Mouse (Mus musculus): ENCODE measurements around the gene F830045P16Rik.
"Not testable (repeated sequence)": the region's sequence is repeated elsewhere in the genome, so short reads cannot be mapped to it uniquely, and the experiment has no call there.

The F830045P16Rik gene

DNA sequence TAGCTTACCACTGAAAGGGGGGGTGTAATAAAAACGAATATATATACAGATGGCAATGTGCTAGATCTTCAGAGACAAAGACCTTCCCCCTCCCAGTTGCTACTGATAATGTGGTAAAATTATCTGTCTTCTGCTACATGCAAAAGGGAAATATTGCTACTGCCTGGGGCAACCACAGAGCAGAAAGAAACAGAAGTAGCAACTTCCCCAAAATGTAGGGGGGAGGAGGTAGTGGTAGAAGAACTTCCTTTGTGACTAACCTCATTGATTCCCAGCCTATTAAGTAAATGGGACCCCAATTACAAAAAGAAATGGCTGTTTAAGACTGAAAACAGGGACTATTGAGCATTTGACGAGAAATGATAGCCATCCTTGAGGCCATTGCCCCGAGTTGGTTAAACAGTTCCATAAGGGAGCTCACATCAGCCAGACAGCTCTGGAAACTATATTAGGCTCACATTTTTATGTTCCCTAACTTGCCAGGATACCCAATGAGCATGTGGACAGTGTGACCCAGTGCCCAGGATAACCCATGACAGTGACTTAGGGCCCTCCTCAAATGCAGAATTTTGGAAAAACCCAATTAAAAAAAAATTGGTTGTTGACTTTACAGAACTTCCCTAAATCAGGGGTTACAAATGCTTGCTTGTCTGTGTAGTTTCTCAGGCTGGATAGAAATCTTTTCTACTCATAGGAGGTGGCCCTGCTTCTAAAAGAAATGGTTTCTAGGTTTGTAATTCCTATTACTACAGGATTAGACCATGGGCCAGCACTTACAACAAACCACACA, 46.7 kb downstream of the F830045P16Rik start:
- DNase-seq (ENCODE audit: low spot score in 2 of 2): no peak

GRCm38 (mm10) chr2:129483150-129483549, 53.3 kb downstream of the F830045P16Rik start:
- DNase-seq (ENCODE audit: low spot score in 2 of 2): no peak

GRCm38 (mm10) chr2:129471905-129472304, 64.5 kb downstream of the F830045P16Rik start:
- DNase-seq (ENCODE audit: low spot score in 2 of 2): peak; percentile 11 to 64

- DNase-seq (ENCODE audit: low spot score in 2 of 2): no peak
Observed at GRCm38 (mm10) chr2:129470839-129471238, 65.6 kb downstream of the F830045P16Rik start.

GRCm38 (mm10) chr2:129438772-129439171, 97.6 kb downstream of the F830045P16Rik start:
- DNase-seq (ENCODE audit: low spot score in 2 of 2): not testable (repeated sequence)

GRCm38 (mm10) chr2:129435154-129435553, 101.2 kb downstream of the F830045P16Rik start:
- no peak for DNase-seq (ENCODE audit: low spot score in 2 of 2)

DNA sequence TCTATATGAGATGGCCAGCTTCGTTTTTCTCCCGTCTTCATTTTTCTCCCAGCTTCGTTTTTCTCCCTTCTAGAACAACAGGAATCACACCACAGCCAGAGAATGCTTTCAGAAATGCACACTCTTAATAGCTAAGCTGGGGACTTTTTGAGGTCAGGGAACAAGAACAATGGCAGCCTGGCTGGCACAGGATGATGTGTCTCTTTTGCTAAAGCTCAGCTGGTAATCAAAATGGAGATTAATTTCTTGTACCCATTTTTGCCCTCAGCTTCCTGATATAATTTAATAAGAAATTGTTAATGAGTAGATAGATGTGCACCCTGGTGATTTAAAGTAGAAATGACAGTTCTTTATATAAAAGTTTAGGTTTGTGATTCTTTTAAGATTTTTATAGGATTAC, 112.7 kb downstream of the F830045P16Rik start:
- DNase-seq (ENCODE audit: low spot score in 2 of 2): no peak

DNA sequence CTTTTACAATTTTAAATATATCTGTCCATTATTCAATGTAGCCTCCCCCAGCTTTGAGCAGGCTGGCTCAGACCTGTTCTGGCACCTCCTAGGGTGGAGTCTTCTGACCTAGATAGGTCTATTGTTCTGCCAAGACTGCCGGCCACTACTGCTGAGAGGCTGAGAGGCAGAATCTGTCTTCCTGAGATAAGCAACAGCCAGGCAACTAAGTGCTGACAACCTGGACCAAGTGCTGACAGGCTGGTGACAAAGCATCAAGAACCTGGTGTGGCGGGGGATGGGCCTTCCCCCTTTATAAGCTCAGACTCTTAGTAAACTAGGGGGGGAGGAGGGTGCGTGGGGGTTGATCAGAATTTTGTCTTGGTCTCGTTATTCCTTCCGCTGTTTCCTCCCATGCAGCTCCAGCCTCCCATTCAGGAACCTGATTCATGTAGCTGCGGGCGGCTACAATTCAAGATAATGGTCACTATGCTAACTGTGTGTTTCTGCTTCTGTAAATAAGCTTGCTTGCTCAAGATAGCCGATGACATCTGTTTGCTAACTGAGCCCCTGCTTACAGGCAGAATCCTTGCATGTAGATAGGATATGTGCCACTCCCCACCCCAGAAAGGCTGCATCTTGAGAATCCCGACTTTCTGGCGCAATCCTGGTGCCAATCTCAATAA, 115.4 kb downstream of the F830045P16Rik start:
- no peak for DNase-seq (ENCODE audit: low spot score in 2 of 2)

DNA sequence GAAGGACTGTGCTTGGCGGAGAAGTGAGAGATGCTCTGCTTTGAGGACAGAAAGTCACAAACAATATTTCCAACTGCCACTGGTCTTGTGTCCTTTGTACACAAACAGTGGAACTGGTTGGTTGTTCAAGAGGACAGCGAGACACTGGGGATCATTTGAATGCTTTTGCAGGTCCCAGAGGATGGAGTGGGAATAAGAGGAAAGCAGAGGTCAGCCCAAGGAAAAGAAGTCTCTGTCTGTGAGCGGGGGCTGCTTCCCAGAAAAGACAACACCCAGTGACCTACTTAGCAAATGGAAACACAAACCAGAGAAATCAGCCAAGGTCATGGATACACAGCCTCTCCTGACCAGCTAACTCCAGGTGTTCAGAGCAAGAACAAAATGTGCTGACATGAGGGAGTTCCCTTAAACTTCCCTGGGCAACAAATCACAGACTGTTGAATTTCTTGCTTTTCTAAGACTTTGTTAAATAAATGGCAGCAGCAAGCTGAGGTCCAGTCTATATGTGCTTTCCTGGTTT, 117.0 kb downstream of the F830045P16Rik start:
- DNase-seq (ENCODE audit: low spot score in 2 of 2): no peak

GRCm38 (mm10) chr2:129414593-129414992, 121.8 kb downstream of the F830045P16Rik start:
- DNase-seq (ENCODE audit: low spot score in 2 of 2): no peak

DNA sequence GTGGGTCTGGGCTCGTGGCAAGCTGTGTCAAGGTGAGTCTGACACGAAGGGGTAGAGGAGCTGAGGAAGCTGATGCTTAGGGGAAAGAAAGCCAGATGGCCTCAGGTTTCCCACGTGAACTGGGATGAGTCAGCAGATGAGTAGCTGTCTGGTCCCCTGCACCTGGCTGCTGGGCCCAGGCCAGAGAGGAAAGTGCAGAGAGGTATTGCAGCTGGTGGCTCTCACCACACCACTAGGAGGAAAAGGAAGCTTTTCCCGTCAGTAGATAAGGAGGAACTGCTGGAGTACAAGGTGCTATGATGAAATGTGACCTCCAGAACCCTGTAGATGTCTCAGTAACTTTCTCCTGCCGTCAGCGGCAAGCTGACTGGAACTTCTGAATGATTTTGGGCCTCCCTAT, 122.9 kb downstream of the F830045P16Rik start:
- no peak for DNase-seq (ENCODE audit: low spot score in 2 of 2)

DNA sequence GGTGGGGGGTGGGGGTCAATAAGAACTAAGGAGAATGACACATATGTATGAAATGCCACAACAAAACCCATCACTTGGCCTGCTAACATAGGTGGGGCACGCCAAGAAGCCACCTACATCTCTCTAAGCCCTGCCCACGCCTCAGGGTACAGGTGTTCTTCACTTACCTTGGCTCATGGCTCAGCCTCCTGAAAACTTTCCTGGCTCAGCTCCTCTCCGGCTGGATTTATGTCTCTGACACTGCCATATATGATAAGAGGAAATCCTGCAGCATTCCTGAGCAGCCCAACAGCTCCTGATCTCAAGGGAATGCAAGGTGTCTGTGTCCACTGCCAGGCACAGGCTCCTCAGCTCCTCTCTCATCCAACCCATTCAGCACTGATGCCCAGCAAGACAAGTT, 124.8 kb downstream of the F830045P16Rik start:
- DNase-seq (ENCODE audit: low spot score in 2 of 2): no peak

GRCm38 (mm10) chr2:129410344-129410743, 126.1 kb downstream of the F830045P16Rik start:
- no peak for DNase-seq (ENCODE audit: low spot score in 2 of 2)

- peak; percentile 84 to 93 for DNase-seq (ENCODE audit: low spot score in 2 of 2)
Observed at GRCm38 (mm10) chr2:129408476-129408875, 127.9 kb downstream of the F830045P16Rik start.
